Mouse (Mus musculus) ES-Bruce4 (cell line): ENCODE data around the gene Evpl.

Source experiments
- CTCF ChIP-seq: IDR thresholded peaks from one replicate; pipeline ENCODE4 v1.8.1; 2011; ENCODE audit warnings: low read depth, low read length
- EP300 ChIP-seq: IDR thresholded peaks from 2 replicates; pipeline ENCODE4 v1.6.1; 2011; ENCODE audit warnings: low read depth, low read length; ENCODE audit not compliant: insufficient read depth

DNA sequence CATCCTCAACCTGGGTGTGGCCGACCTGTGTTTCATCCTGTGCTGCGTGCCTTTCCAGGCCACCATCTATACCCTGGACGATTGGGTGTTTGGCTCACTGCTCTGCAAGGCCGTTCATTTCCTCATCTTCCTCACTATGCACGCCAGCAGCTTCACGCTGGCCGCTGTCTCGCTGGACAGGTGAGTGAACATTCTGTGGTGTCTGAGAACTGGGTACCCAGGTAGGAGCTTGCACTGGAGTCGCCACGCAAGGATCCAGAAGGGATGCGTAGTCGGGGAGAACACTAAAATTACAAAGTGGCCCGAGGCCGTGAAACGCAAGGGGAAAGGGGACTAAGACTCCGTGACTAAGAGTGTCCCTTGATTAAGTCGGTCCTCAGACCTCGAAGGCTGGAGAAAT lies 43.8 kb upstream of the Evpl start:
- TF ChIP-seq CTCF (no peak), EP300 (no peak)
